Mouse (Mus musculus) embryonic facial prominence, embryonic 11.5 days (tissue): ENCODE measurements around the gene Ctsw. TPM values are rescaled to one million over a fixed set of nuclear protein-coding genes. Genes with fewer than 3 reads are reported as not detected.

Experiments used
- ATAC-seq: fragments of 200-750 bp; cut with Nextera tagmentation; replicated peaks from 2 replicates; pipeline ENCODE4 v1.8.0; 2017; ENCODE audit warnings: low read depth; ENCODE audit not compliant: insufficient number of reproducible peaks, low FRiP score, low TSS enrichment
- DNase-seq: peaks from one replicate; pipeline ENCODE4 v3.0.0-alpha.2; 2015; ENCODE audit warnings: low spot score
- H3K27ac ChIP-seq: fragments of 300-500 bp; sonication (generic); replicated peaks from 2 replicates; pipeline ENCODE4 v1.5.1; 2014; ENCODE audit warnings: mild to moderate bottlenecking, low read depth, low read length, control low read depth
- H3K27me3 ChIP-seq: fragments of 300-500 bp; sonication (generic); 2 replicates; pipeline ENCODE4 v1.6.1; 2014; ENCODE audit warnings: mild to moderate bottlenecking, low read length, moderate library complexity, mixed read lengths; ENCODE audit not compliant: control insufficient read depth, insufficient read depth
- H3K36me3 ChIP-seq: fragments of 300-500 bp; sonication (generic); replicated peaks from 2 replicates; pipeline ENCODE4 v1.6.1; 2014; ENCODE audit warnings: low read depth, mild to moderate bottlenecking, low read length, moderate library complexity, mixed read lengths; ENCODE audit not compliant: control insufficient read depth, insufficient read depth
- H3K4me1 ChIP-seq: fragments of 300-500 bp; sonication (generic); 2 replicates; pipeline ENCODE4 v1.6.1; 2014; ENCODE audit warnings: low read length, mixed read lengths; ENCODE audit not compliant: control insufficient read depth, insufficient read depth
- H3K4me2 ChIP-seq: fragments of 300-500 bp; sonication (generic); 2 replicates; pipeline ENCODE4 v1.6.1; 2014; ENCODE audit warnings: low read depth, mild to moderate bottlenecking, control low read depth, low read length, moderate library complexity
- H3K4me3 ChIP-seq: fragments of 300-500 bp; sonication (generic); 2 replicates; pipeline ENCODE4 v1.5.1; 2014; ENCODE audit warnings: low read depth, low read length, control low read depth
- H3K9ac ChIP-seq: fragments of 300-500 bp; sonication (generic); replicated peaks from 2 replicates; pipeline ENCODE4 v1.6.1; 2014; ENCODE audit warnings: mild to moderate bottlenecking, control low read depth, low read length
- H3K9me3 ChIP-seq: fragments of 300-500 bp; sonication (generic); replicated peaks from 2 replicates; pipeline ENCODE4 v1.6.1; 2016; ENCODE audit warnings: mild to moderate bottlenecking, low read length, inconsistent platforms, mixed read lengths; ENCODE audit not compliant: control insufficient read depth
- WGBS: fragments of 180-500 bp; shearing (Covaris S2); extraction: QIAGEN DNeasy Blood & Tissue Kit; methylation state at CpG from one replicate; pipeline ENCODE4 v1.1.7; 2014; 5-methylcytosine and 5-hydroxymethylcytosine counted together
- polyA plus RNA-seq: library from polyadenylated mRNA; unstranded; fragments of >200 nt; fragmentation: Nextera tagmentation; extraction: Ambion mirVana; gene quantifications from 2 replicates; pipeline ENCODE4 v1.2.1, GENCODE M21; 2014

The Ctsw gene
- polyA plus RNA-seq, 1 experiment from 2014 or later: 1.4 TPM

GRCm38 (mm10) chr19:5485371-5485770 is 17.1 kb upstream of the Ctsw start:
- 92% methylated on average over 8 of the region's 8 CpGs for WGBS
- H3K27me3 ChIP-seq: no peaks in the 10 kb centered on the region
- H3K36me3 ChIP-seq: peaks cover 6% of the 10 kb centered on the region
- H3K27ac ChIP-seq: no peak overlapping the region
- no peak for ATAC-seq
- H3K9ac ChIP-seq: no peak overlapping the region
- DNase-seq: no peak
- no peaks in the 10 kb centered on the region for H3K9me3 ChIP-seq
- no peak overlapping the region for H3K4me3 ChIP-seq
- no peak overlapping the region for H3K4me2 ChIP-seq
- H3K4me1 ChIP-seq: no peaks in the 10 kb centered on the region

GRCm38 (mm10) chr19:5484496-5484895 is 16.2 kb upstream of the Ctsw start:
- DNase-seq: no peak
- Histone ChIP-seq H3K4me2 (no peak overlapping the region), H3K27ac (no peak overlapping the region), H3K4me1 (no peaks in the 10 kb centered on the region), H3K4me3 (no peak overlapping the region), H3K9me3 (no peaks in the 10 kb centered on the region), H3K9ac (no peak overlapping the region), H3K27me3 (no peaks in the 10 kb centered on the region), H3K36me3 (peaks cover 6% of the 10 kb centered on the region)
- WGBS: 87% methylated on average over 5 of the region's 5 CpGs
- no peak for ATAC-seq

- Histone ChIP-seq H3K27me3 (no peaks in the 10 kb centered on the region), H3K9ac (no peak overlapping the region), H3K36me3 (peaks cover 6% of the 10 kb centered on the region), H3K4me3 (no peak overlapping the region), H3K4me1 (no peaks in the 10 kb centered on the region), H3K9me3 (no peaks in the 10 kb centered on the region), H3K4me2 (no peak overlapping the region), H3K27ac (no peak overlapping the region)
- DNase-seq: no peak
- 95% methylated on average over 19 of the region's 19 CpGs for WGBS
- no peak for ATAC-seq
These were observed 15.4 kb upstream of the Ctsw start for GRCm38 (mm10) chr19:5483386-5484359.

- no peaks in the 10 kb centered on the region for H3K4me1 ChIP-seq
- no peak overlapping the region for H3K4me2 ChIP-seq
- no peak overlapping the region for H3K4me3 ChIP-seq
- no peaks in the 10 kb centered on the region for H3K27me3 ChIP-seq
- peaks cover 6% of the 10 kb centered on the region for H3K36me3 ChIP-seq
- ATAC-seq: no peak
- WGBS: 89% methylated on average over 10 of the region's 10 CpGs
- no peak overlapping the region for H3K27ac ChIP-seq
- DNase-seq: no peak
- H3K9ac ChIP-seq: no peak overlapping the region
- H3K9me3 ChIP-seq: no peaks in the 10 kb centered on the region
These were observed 13.1 kb upstream of the Ctsw start for GRCm38 (mm10) chr19:5481398-5481797.

- H3K9ac ChIP-seq: no peak overlapping the region
- no peaks in the 10 kb centered on the region for H3K4me1 ChIP-seq
- ATAC-seq (no peak), DNase-seq (no peak)
- H3K36me3 ChIP-seq: peaks cover 6% of the 10 kb centered on the region
- H3K4me3 ChIP-seq: no peak overlapping the region
- no peak overlapping the region for H3K4me2 ChIP-seq
- no peaks in the 10 kb centered on the region for H3K27me3 ChIP-seq
- 93% methylated on average over 10 of the region's 10 CpGs for WGBS
- H3K27ac ChIP-seq: no peak overlapping the region
- H3K9me3 ChIP-seq: no peaks in the 10 kb centered on the region
These were observed 11.7 kb upstream of the Ctsw start for GRCm38 (mm10) chr19:5480016-5480415.

- Histone ChIP-seq H3K4me2 (no peak overlapping the region), H3K27me3 (no peaks in the 10 kb centered on the region), H3K9ac (no peak overlapping the region), H3K36me3 (peaks cover under 1% of the 10 kb centered on the region), H3K9me3 (no peaks in the 10 kb centered on the region), H3K4me1 (no peaks in the 10 kb centered on the region), H3K4me3 (no peak overlapping the region), H3K27ac (no peak overlapping the region)
- ATAC-seq: no peak
- 90% methylated on average over 18 of the region's 18 CpGs for WGBS
- DNase-seq: no peak
These were observed 9.5 kb upstream of the Ctsw start for GRCm38 (mm10) chr19:5477668-5478300.

GRCm38 (mm10) chr19:5477004-5477667 is 8.8 kb upstream of the Ctsw start:
- Histone ChIP-seq H3K9ac (no peak overlapping the region), H3K4me3 (no peak overlapping the region), H3K4me2 (no peak overlapping the region), H3K36me3 (no peaks in the 10 kb centered on the region; the same call in 1 of the 2 replicates), H3K27ac (no peak overlapping the region), H3K4me1 (no peaks in the 10 kb centered on the region), H3K9me3 (no peaks in the 10 kb centered on the region), H3K27me3 (no peaks in the 10 kb centered on the region)
- DNase-seq: no peak
- WGBS: 85% methylated on average over 10 of the region's 10 CpGs
- no peak for ATAC-seq
